Mouse (Mus musculus): ENCODE measurements around the gene Tceal3. TPM values are rescaled to one million over a fixed set of nuclear protein-coding genes. Genes with fewer than 3 reads are reported as not detected.
"Not testable (repeated sequence)": the region's sequence is repeated elsewhere in the genome, so short reads cannot be mapped to it uniquely, and the experiment has no call there.

The Tceal3 gene
- polyA plus RNA-seq, 1 experiment from 2014 or later, result 11.0 TPM

GRCm38 (mm10) chrX:136624905-136625569 lies 34.4 kb downstream of the Tceal3 start:
- Histone ChIP-seq H3K4me2 (ENCODE audit: low read depth, low read length) (no peak overlapping the region), H3K36me3 (ENCODE audit: control insufficient read depth, insufficient read depth, low read length) (no peaks in the 10 kb centered on the region), H3K4me3 (ENCODE audit: low read length) (no peak overlapping the region), H3K27me3 (ENCODE audit: control insufficient read depth, insufficient read depth, low read depth, low read length) (no peaks in the 10 kb centered on the region), H3K9me3 (ENCODE audit: control insufficient read depth, low read length) (no peaks in the 10 kb centered on the region), H3K9ac (ENCODE audit: low read length) (no peak overlapping the region), H3K4me1 (replicated peaks; ENCODE audit: control insufficient read depth, insufficient read depth, low read length) (no peaks in the 10 kb centered on the region), H3K27ac (ENCODE audit: low read length) (no peak overlapping the region)
- WGBS, result 46% methylated on average over 9 of the region's 9 CpGs
- no peak for ATAC-seq (ENCODE audit: low read depth)

GRCm38 (mm10) chrX:136625959-136626358 lies 35.3 kb downstream of the Tceal3 start:
- Histone ChIP-seq H3K4me2 (ENCODE audit: low read depth, low read length) (no peak overlapping the region), H3K4me3 (ENCODE audit: low read length) (no peak overlapping the region), H3K27me3 (ENCODE audit: control insufficient read depth, insufficient read depth, low read depth, low read length) (no peaks in the 10 kb centered on the region), H3K4me1 (replicated peaks; ENCODE audit: control insufficient read depth, insufficient read depth, low read length) (no peaks in the 10 kb centered on the region), H3K9me3 (ENCODE audit: control insufficient read depth, low read length) (no peaks in the 10 kb centered on the region), H3K27ac (ENCODE audit: low read length) (no peak overlapping the region), H3K9ac (ENCODE audit: low read length) (no peak overlapping the region), H3K36me3 (ENCODE audit: control insufficient read depth, insufficient read depth, low read length) (no peaks in the 10 kb centered on the region)
- no peak for ATAC-seq (ENCODE audit: low read depth)
- WGBS, result 63% methylated on average over 4 of the region's 4 CpGs

GRCm38 (mm10) chrX:136635116-136635515 lies 44.5 kb downstream of the Tceal3 start:
- Histone ChIP-seq H3K4me3 (ENCODE audit: low read length) (no peak overlapping the region), H3K4me1 (replicated peaks; ENCODE audit: control insufficient read depth, insufficient read depth, low read length) (no peaks in the 10 kb centered on the region), H3K4me2 (ENCODE audit: low read depth, low read length) (no peak overlapping the region), H3K27ac (ENCODE audit: low read length) (no peak overlapping the region), H3K9ac (ENCODE audit: low read length) (no peak overlapping the region), H3K9me3 (ENCODE audit: control insufficient read depth, low read length) (no peaks in the 10 kb centered on the region), H3K27me3 (ENCODE audit: control insufficient read depth, insufficient read depth, low read depth, low read length) (no peaks in the 10 kb centered on the region), H3K36me3 (ENCODE audit: control insufficient read depth, insufficient read depth, low read length) (no peaks in the 10 kb centered on the region)
- WGBS, result 62% methylated on average over 4 of the region's 4 CpGs
- ATAC-seq (ENCODE audit: low read depth), result no peak

- Histone ChIP-seq H3K27me3 (ENCODE audit: control insufficient read depth, insufficient read depth, low read depth, low read length) (no peaks in the 10 kb centered on the region), H3K9ac (ENCODE audit: low read length) (no peak overlapping the region), H3K4me3 (ENCODE audit: low read length) (no peak overlapping the region), H3K4me1 (replicated peaks; ENCODE audit: control insufficient read depth, insufficient read depth, low read length) (no peaks in the 10 kb centered on the region), H3K9me3 (ENCODE audit: control insufficient read depth, low read length) (no peaks in the 10 kb centered on the region), H3K27ac (ENCODE audit: low read length) (peak overlapping the region; percentile 46; the same call in 1 of the 2 replicates), H3K36me3 (ENCODE audit: control insufficient read depth, insufficient read depth, low read length) (no peaks in the 10 kb centered on the region), H3K4me2 (ENCODE audit: low read depth, low read length) (no peak overlapping the region)
- ATAC-seq (ENCODE audit: low read depth), result peak; percentile 64
- WGBS, result 23% methylated on average over 4 of the region's 6 CpGs
Observed at GRCm38 (mm10) chrX:136639754-136640153, 49.1 kb downstream of the Tceal3 start.

- not testable (repeated sequence) for H3K4me3 ChIP-seq (ENCODE audit: low read length); H3K27me3 ChIP-seq (ENCODE audit: control insufficient read depth, insufficient read depth, low read depth, low read length); H3K4me1 ChIP-seq (replicated peaks; ENCODE audit: control insufficient read depth, insufficient read depth, low read length); H3K9ac ChIP-seq (ENCODE audit: low read length); H3K4me2 ChIP-seq (ENCODE audit: low read depth, low read length); H3K36me3 ChIP-seq (ENCODE audit: control insufficient read depth, insufficient read depth, low read length); H3K27ac ChIP-seq (ENCODE audit: low read length); H3K9me3 ChIP-seq (ENCODE audit: control insufficient read depth, low read length); ATAC-seq (ENCODE audit: low read depth)
- 32% methylated on average over 3 of the region's 3 CpGs for WGBS
Observed at GRCm38 (mm10) chrX:136645857-136646256, 55.2 kb downstream of the Tceal3 start.

- Histone ChIP-seq H3K9ac (ENCODE audit: low read length) (peak overlapping the region; percentile 16), H3K4me2 (ENCODE audit: low read depth, low read length) (peak overlapping the region; percentile 53), H3K9me3 (ENCODE audit: control insufficient read depth, low read length) (no peaks in the 10 kb centered on the region), H3K27me3 (ENCODE audit: control insufficient read depth, insufficient read depth, low read depth, low read length) (no peaks in the 10 kb centered on the region; the same call in 1 of the 2 replicates), H3K27ac (ENCODE audit: low read length) (no peak overlapping the region), H3K36me3 (ENCODE audit: control insufficient read depth, insufficient read depth, low read length) (no peaks in the 10 kb centered on the region), H3K4me3 (ENCODE audit: low read length) (peak overlapping the region; percentile 42), H3K4me1 (replicated peaks; ENCODE audit: control insufficient read depth, insufficient read depth, low read length) (no peaks in the 10 kb centered on the region)
- WGBS, result 23% methylated on average over 12 of the region's 20 CpGs
- ATAC-seq (ENCODE audit: low read depth), result peak; percentile 62
Observed at GRCm38 (mm10) chrX:136666281-136666706, 75.7 kb downstream of the Tceal3 start.

GRCm38 (mm10) chrX:136666762-136667464 lies 76.3 kb downstream of the Tceal3 start:
- H3K27me3 ChIP-seq (ENCODE audit: control insufficient read depth, insufficient read depth, low read depth, low read length); H3K36me3 ChIP-seq (ENCODE audit: control insufficient read depth, insufficient read depth, low read length); H3K9me3 ChIP-seq (ENCODE audit: control insufficient read depth, low read length); H3K27ac ChIP-seq (ENCODE audit: low read length); H3K4me1 ChIP-seq (replicated peaks; ENCODE audit: control insufficient read depth, insufficient read depth, low read length): not testable (repeated sequence)
- Histone ChIP-seq H3K4me3 (ENCODE audit: low read length) (peak overlapping the region; percentile 42), H3K9ac (ENCODE audit: low read length) (peak overlapping the region; percentile 16), H3K4me2 (ENCODE audit: low read depth, low read length) (peak overlapping the region; percentile 53)
- ATAC-seq (ENCODE audit: low read depth), result peak; percentile 23; the same call in 1 of the 2 replicates
- whole genome bisulfite sequencing, result 18% methylated on average over 23 of the region's 24 CpGs

GRCm38 (mm10) chrX:136668794-136669193 lies 78.2 kb downstream of the Tceal3 start:
- no peak for ATAC-seq (ENCODE audit: low read depth)
- Histone ChIP-seq H3K9ac (ENCODE audit: low read length) (no peak overlapping the region), H3K27me3 (ENCODE audit: control insufficient read depth, insufficient read depth, low read depth, low read length) (no peaks in the 10 kb centered on the region; the same call in 1 of the 2 replicates), H3K4me2 (ENCODE audit: low read depth, low read length) (no peak overlapping the region), H3K9me3 (ENCODE audit: control insufficient read depth, low read length) (no peaks in the 10 kb centered on the region), H3K4me3 (ENCODE audit: low read length) (no peak overlapping the region), H3K4me1 (replicated peaks; ENCODE audit: control insufficient read depth, insufficient read depth, low read length) (no peaks in the 10 kb centered on the region), H3K27ac (ENCODE audit: low read length) (no peak overlapping the region), H3K36me3 (ENCODE audit: control insufficient read depth, insufficient read depth, low read length) (no peaks in the 10 kb centered on the region)
- WGBS, result 50% methylated on average over 2 of the region's 2 CpGs

GRCm38 (mm10) chrX:136680989-136681388 lies 90.3 kb downstream of the Tceal3 start:
- Histone ChIP-seq H3K27ac (ENCODE audit: low read length) (no peak overlapping the region), H3K9ac (ENCODE audit: low read length) (no peak overlapping the region), H3K9me3 (ENCODE audit: control insufficient read depth, low read length) (no peaks in the 10 kb centered on the region), H3K4me2 (ENCODE audit: low read depth, low read length) (no peak overlapping the region), H3K36me3 (ENCODE audit: control insufficient read depth, insufficient read depth, low read length) (no peaks in the 10 kb centered on the region), H3K27me3 (ENCODE audit: control insufficient read depth, insufficient read depth, low read depth, low read length) (no peaks in the 10 kb centered on the region), H3K4me1 (replicated peaks; ENCODE audit: control insufficient read depth, insufficient read depth, low read length) (no peaks in the 10 kb centered on the region), H3K4me3 (ENCODE audit: low read length) (no peak overlapping the region)
- WGBS, result 39% methylated on average over 3 of the region's 3 CpGs
- ATAC-seq (ENCODE audit: low read depth), result no peak
